Mouse (Mus musculus) telencephalon, adult 2 months (tissue): ENCODE data around the gene Stra6.

ENCODE experiments used
- DNase-seq: peaks from one replicate; pipeline ENCODE4 v3.0.0-alpha.2; 2011; ENCODE audit warnings: low read depth, low spot score

Gene Stra6

GRCm38 (mm10) chr9:58131735-58132134, 68.1 kb downstream of the Stra6 start:
- no peak for DNase-seq

GRCm38 (mm10) chr9:58133893-58134884, 70.6 kb downstream of the Stra6 start:
- DNase-seq: no peak

- no peak for DNase-seq
Observed at GRCm38 (mm10) chr9:58134906-58135305, 71.3 kb downstream of the Stra6 start.

DNA sequence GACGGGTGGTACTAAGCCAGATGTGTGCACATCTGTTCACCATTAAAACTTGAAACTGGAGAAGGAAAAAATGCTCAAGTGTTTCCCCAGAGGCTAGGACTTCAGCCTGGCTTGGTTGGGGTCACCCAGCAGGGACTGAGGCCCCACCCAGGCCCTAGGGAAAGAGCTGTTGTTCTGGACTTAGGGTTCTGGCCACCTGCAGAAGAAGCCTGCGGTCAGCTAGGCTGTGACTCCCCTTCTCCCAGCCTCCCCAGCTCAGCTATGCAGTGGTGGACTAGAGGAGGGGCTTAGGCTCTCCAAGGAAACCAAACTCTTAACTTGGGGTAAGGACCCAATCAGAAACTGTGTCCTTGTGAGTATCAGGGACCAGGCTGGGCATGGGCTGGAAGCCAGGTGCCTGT, 72.3 kb downstream of the Stra6 start:
- DNase-seq: no peak

GRCm38 (mm10) chr9:58139947-58140346, 76.4 kb downstream of the Stra6 start:
- DNase-seq: peak; percentile 32

- DNase-seq: no peak
Observed at GRCm38 (mm10) chr9:58143419-58143818, 79.8 kb downstream of the Stra6 start.

- no peak for DNase-seq
Observed at GRCm38 (mm10) chr9:58144664-58145063, 81.1 kb downstream of the Stra6 start.

DNA sequence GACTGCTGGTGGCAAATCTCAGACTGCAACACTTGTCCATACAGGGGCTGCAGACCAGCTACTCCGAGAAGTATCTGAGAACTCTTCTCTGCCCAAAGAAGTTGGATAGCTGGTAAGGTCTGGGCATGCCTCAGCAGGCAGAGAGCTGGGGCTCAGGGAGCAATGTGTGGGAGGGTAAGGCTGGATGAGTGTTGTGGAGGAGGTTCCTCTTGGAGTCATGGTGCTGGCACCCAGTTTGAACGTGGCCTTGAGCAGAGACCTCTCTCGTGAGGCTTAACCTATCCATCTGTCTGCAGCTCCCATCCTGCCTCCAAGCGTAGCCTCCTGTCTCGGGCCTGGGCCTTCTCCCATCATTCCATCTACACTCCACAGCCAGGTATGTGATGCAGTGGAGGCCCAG, 81.8 kb downstream of the Stra6 start:
- no peak for DNase-seq

DNA sequence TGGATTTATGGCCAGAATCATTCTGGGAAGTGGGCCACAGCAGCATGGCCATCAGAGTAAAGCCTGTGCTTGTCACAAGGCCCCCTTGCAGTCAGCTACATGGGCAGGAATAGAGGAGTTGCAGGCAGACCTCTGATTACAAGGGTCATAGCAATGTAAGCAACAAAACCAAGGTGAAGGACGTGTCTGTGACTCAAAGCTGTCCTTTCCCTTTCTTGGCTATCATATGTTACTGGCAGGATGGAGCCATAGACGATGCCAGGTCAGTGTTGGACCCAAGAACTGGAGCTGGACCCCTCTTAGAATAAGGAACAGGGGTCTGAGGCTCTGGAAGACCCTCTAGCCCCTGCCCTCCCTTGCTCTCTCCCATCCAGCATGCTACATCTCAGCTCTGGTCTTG, 85.2 kb downstream of the Stra6 start:
- no peak for DNase-seq

- no peak for DNase-seq
Observed at GRCm38 (mm10) chr9:58150733-58151361, 87.3 kb downstream of the Stra6 start.

- DNase-seq: no peak
Observed at GRCm38 (mm10) chr9:58153095-58153494, 89.5 kb downstream of the Stra6 start.

- no peak for DNase-seq
Observed at GRCm38 (mm10) chr9:58155366-58155765, 91.8 kb downstream of the Stra6 start.

DNA sequence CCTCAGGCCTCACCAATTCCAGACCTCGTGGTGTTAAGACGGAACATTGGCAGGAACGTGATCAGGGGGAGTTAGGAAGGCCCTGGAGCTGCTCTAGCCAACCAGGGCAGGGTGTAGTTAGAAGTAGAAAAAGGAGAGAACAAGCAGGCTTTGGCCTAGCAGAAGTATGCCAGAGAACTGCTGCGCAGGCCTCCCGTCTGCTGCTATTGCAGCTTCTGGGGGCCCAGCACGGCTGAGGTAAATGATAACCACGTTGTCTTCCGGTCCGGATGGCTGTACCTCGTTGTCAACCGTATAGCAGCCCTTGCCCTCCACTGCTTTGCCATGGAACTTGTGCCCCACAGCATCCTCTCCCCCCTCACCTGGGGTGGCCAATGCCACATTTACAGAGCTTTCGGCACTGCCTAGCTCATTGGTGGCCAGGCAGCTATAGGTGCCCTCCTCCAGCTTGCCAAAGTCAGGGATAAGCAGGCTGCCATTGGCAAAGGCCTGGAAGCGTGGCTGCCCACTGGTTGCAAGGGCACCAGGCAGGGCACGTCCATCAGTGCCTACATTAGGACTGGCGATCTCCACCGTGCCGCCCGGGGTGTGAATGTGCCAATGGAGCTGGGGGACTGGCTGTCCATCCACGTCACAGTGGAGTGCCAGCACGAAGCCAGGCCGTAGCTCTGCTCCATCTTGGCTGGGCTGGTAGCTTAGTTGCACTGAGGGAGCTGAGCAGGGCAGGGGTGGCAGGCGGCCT, 93.4 kb downstream of the Stra6 start:
- DNase-seq: no peak

GRCm38 (mm10) chr9:58157838-58158237, 94.2 kb downstream of the Stra6 start:
- DNase-seq: no peak

- DNase-seq: no peak
Observed at GRCm38 (mm10) chr9:58158541-58159311, 95.1 kb downstream of the Stra6 start.

GRCm38 (mm10) chr9:58159855-58160254, 96.3 kb downstream of the Stra6 start:
- no peak for DNase-seq

DNA sequence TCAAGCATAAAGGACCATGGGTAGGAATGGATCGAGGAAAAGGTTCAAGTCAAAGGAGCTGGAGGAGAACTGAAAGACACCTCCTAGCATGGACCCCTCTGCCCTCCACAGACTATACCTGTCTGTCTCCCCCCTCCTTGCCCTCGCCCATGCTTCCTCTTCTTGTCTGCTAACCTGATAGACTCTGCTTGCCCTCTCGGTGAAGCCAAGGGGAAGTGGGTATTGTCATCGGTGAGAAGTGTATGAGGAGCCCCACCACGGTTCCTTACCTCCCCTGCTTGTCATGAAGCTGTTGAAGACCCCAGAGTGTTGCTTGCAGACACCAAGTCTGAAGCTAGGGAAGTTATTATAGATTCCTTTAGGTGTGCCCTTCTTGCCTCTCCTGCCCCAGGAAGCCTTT, 96.7 kb downstream of the Stra6 start:
- no peak for DNase-seq

- DNase-seq: no peak
Observed at GRCm38 (mm10) chr9:58162173-58162572, 98.6 kb downstream of the Stra6 start.

DNA sequence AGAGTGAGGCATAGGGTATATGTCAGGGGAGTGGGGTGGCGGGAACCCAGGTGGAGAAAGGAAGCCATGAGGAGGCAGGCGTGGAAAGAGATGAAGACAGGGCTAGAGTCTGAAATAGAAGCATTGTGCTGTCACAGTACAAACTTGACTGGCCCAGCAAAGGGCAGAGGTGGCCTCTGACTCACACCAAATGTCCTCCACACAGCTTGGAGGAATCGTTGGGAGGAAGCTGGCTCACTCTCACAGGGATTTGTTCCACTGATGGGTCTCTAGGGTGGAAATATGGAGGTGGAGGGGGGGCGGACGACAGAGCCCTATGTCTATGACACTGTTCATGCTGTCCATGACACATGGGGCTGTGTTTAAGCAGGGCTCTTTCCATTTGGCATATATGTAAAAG, 99.6 kb downstream of the Stra6 start:
- no peak for DNase-seq

DNA sequence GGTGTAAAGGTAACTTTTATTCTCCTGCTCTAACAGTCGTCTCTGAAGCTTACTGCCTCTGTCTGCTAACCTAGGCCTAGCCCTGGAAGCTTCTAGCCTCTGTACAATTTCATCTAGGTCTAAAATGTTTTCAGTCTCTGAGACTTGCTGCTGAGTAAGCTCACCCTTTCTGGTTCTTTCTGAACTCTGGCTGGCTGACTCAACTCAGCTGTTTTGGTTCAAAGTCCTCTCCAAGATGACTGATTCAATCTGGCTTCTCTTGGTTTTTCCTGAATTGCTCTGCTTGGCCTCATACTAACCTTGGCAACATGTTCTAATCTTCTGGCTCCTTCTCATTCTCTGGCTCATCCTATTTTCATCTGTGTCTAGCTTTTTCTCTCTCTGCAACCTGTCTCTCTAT, 102.2 kb downstream of the Stra6 start:
- DNase-seq: no peak

- DNase-seq: no peak
Observed at GRCm38 (mm10) chr9:58168880-58169279, 105.3 kb downstream of the Stra6 start.
